Mouse (Mus musculus) liver, embryonic 14.5 days (tissue): Measurements from ENCODE around the gene Fam166a. TPM values are rescaled to one million over a fixed set of nuclear protein-coding genes. Genes with fewer than 3 reads are reported as not detected.

ENCODE experiments used
- ATAC-seq: fragments of 200-750 bp; cut with Nextera tagmentation; 2 replicates; pipeline ENCODE4 v1.8.0; 2017; ENCODE audit warnings: moderate number of reproducible peaks, mild to moderate bottlenecking, moderate library complexity; ENCODE audit not compliant: insufficient read depth
- DNase-seq, 3 experiments: peaks; one replicate each; pipeline ENCODE4 v3.0.0-alpha.2; 2012 to 2013; ENCODE audit warnings: low read depth in 3 of 3, low spot score in 3 of 3
- H3K27ac ChIP-seq: fragments of 300-500 bp; sonication (generic); 2 replicates; pipeline ENCODE4 v1.5.1; 2014; ENCODE audit warnings: moderate library complexity, mild to moderate bottlenecking, control low read depth, inconsistent platforms
- H3K27me3 ChIP-seq: fragments of 300-500 bp; sonication (generic); 2 replicates; pipeline ENCODE4 v1.6.1; 2014; ENCODE audit warnings: mild to moderate bottlenecking, low read length, moderate library complexity; ENCODE audit not compliant: control insufficient read depth, insufficient read depth
- H3K36me3 ChIP-seq: fragments of 300-500 bp; sonication (generic); replicated peaks from 2 replicates; pipeline ENCODE4 v1.6.1; 2014; ENCODE audit warnings: low read depth; ENCODE audit not compliant: control insufficient read depth, insufficient read depth
- H3K4me1 ChIP-seq, 2 experiments: fragments of 200-500 bp in 1 of 2; fragments of 300-500 bp in 1 of 2; sonication (generic) in 1 of 2; replicated peaks; 2 replicates each; pipeline ENCODE4 v1.6.1; 2012 to 2014; ENCODE audit warnings: antibody characterized with exemption in 1 of 2, inconsistent platforms in 1 of 2, low read length in 1 of 2; ENCODE audit not compliant: control insufficient read depth in 2 of 2, insufficient read depth in 2 of 2
- H3K4me2 ChIP-seq: fragments of 300-500 bp; sonication (generic); 2 replicates; pipeline ENCODE4 v1.6.1; 2014; ENCODE audit warnings: low read depth, mild to moderate bottlenecking, control low read depth, moderate library complexity
- H3K4me3 ChIP-seq, 2 experiments: fragments of 200-500 bp in 1 of 2; fragments of 300-500 bp in 1 of 2; sonication (generic) in 1 of 2; 2 replicates each; pipeline ENCODE4 v1.5.1; 2012 to 2014; ENCODE audit warnings: low read depth in 2 of 2, low read length in 2 of 2, mild to moderate bottlenecking in 2 of 2, control low read depth in 1 of 2, inconsistent platforms in 1 of 2, moderate library complexity in 1 of 2; ENCODE audit not compliant: insufficient read depth in 1 of 2
- H3K9ac ChIP-seq: fragments of 300-500 bp; sonication (generic); replicated peaks from 2 replicates; pipeline ENCODE4 v1.6.1; 2014; ENCODE audit warnings: mild to moderate bottlenecking, control low read depth, moderate library complexity
- H3K9me3 ChIP-seq: fragments of 300-500 bp; sonication (generic); 2 replicates; pipeline ENCODE4 v1.6.1; 2016; ENCODE audit warnings: low read length, mixed read lengths; ENCODE audit not compliant: control insufficient read depth
- CTCF ChIP-seq: IDR thresholded peaks from 2 replicates; pipeline ENCODE4 v1.5.1; 2016; ENCODE audit warnings: antibody characterized with exemption, low read depth, control low read depth
- EP300 ChIP-seq: IDR thresholded peaks from 2 replicates; pipeline ENCODE4 v1.6.1; 2016; ENCODE audit warnings: antibody characterized with exemption, low read depth
- WGBS: fragments of 180-500 bp; shearing (Covaris S2); extraction: QIAGEN DNeasy Blood & Tissue Kit; methylation state at CpG from one replicate; pipeline ENCODE4 v1.1.7; 2014; ENCODE audit not compliant: insufficient replicate concordance; 5-methylcytosine and 5-hydroxymethylcytosine counted together
- polyA plus RNA-seq, 2 experiments: library from polyadenylated mRNA; depleted of rRNA in 1 of 2; stranded (reverse) in 1 of 2; unstranded in 1 of 2; fragments of >200 nt; fragmentation: Nextera tagmentation in 1 of 2; extraction: Ambion mirVana in 1 of 2; gene quantifications; 2 replicates each; pipeline versions ENCODE4 v1.2.1 to v1.2.3; 2012 to 2014

Fam166a gene
- polyA plus RNA-seq, 2 experiments, result 0.04 to 0.96 TPM

DNA sequence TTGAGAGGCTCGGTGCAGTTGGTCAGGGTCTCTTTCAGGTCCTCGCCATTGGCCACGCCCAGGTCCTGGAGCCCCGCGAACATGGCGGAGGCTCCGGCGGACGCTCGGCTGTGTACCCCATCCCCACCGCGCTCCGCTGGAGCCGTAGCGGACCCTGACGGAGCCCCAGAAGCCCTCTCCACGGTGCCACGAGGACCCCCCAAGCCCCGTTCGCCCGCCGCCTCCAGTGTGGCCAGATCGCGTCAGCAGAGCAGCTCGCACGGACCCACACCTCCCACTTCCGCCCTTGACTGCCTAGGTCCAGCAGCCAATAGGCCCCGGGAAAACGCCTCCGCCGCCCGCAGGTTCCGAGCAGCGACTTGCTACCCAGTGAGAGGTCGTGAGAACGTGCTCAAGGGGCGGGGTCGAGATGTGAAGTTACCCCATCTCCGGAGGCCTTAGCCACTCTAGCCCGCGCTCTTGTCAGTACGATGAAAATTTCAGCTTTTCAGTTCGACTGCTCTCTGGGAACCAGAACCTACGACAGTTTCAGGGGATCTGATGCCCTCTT lies 7.3 kb upstream of the Fam166a start, which contains the start of gene Nelfb:
TSS of gene Nelfb (minus strand) at position 369 of the 550 bp plus-strand sequence.
- ATAC-seq (peak; percentile 94), DNase-seq (peak; percentile 78 to 81 (median 80))
- H3K36me3 ChIP-seq, result peaks cover 12% of the 10 kb centered on the region
- under 1% methylated on average over 44 of the region's 44 CpGs for WGBS
- peak within 1 kb of the TSS; percentile 87 to 98 for H3K4me3 ChIP-seq
- H3K9me3 ChIP-seq, result no peaks in the 10 kb centered on the region
- H3K27ac ChIP-seq, result peak within 1 kb of the TSS; percentile 76
- no peaks in the 10 kb centered on the region; the same call in 1 of the 2 replicates for H3K27me3 ChIP-seq
- peak within 1 kb of the TSS; percentile 98 for H3K9ac ChIP-seq
- peaks cover 10 to 15% of the 10 kb centered on the region in 2 experiments for H3K4me1 ChIP-seq
- TF ChIP-seq CTCF (no peak; the same call in 1 of the 2 replicates), EP300 (peak; percentile 11; the same call in 1 of the 2 replicates)
- peak within 1 kb of the TSS; percentile 92 for H3K4me2 ChIP-seq

DNA sequence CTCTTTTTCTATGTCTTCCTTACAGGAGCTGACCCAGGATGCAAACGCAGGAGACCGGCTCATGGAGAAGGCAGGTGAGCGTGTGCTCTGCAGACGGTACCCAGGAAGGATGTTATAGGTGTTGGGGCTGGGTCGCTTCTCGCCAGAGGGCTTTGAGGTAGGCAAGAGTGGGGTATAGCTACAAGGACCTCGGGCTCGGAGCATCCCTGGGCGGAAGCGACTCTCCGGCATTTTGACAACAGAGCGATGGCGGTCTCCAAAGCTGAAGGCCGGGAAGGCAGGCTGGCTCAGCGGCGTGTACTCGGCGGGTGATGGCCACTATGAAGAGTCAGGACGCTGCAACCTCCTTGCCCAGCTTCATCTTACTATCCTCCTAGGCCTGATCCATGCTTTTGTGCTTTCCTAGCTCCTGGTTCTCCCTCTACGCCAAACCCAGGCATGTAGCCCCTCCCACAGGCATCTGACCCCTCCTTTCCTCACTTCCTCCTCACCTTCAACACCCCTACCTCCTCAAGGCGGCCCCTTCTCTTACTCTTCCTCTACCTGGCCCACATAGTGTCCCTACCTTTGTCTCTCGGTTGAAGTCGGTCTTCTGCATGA lies 5.2 kb upstream of the Fam166a start:
- Histone ChIP-seq H3K4me3 (no peak overlapping the region), H3K9me3 (no peaks in the 10 kb centered on the region), H3K36me3 (peaks cover 6% of the 10 kb centered on the region), H3K27ac (no peak overlapping the region), H3K4me2 (no peak overlapping the region), H3K27me3 (no peaks in the 10 kb centered on the region; the same call in 1 of the 2 replicates), H3K9ac (no peak overlapping the region), H3K4me1 (peaks cover 10 to 15% of the 10 kb centered on the region in 2 experiments)
- TF ChIP-seq EP300 (no peak), CTCF (no peak)
- no peak for ATAC-seq
- WGBS, result 64% methylated on average over 23 of the region's 23 CpGs
- no peak for DNase-seq

DNA sequence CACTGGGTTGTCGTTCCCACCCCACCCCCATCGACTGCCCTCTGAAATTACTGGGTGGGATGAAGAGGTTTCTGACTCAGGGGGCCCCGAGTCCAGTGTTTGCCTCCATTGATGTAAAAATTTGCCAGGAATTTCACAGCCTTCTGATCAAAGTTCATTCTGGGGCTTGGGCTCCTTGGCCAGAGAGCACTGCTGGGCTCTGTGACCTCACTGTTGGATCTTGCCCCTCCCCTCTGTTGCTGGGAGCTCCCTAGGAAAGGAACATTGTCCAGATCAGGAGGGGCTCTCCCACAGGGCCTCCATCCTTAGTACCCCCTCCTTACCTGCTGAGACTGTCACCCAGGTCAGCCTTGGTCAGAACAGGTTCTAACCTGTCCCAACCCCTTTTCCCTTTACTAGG lies 4.1 kb upstream of the Fam166a start, which contains the start of gene Stpg3:
TSS of gene Stpg3 (minus strand) at position 194 of the 400 bp plus-strand sequence.
- WGBS, result 73% methylated on average over 3 of the region's 3 CpGs

DNA sequence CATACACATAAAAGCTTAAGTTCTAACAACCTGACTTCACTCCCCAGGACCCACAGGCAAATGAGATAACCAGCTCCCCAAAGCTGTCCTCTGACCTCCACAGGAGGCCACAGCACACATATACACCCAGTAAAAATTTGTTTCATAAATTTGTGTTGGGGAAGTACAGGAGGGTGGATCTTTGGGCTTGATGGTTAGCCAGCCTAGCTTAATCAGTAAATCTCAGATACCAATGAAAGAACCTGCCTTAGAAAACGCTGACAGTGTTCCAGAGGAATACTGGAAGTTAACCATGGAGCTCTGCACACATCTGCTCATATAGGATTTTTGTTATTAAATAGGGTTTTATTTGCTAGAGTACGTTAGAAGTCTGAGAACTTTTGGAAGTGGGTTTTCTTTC lies 879 bp upstream of the Fam166a start:
- Histone ChIP-seq H3K27ac (no peak overlapping the region), H3K9ac (no peak overlapping the region), H3K27me3 (no peaks in the 10 kb centered on the region; the same call in 1 of the 2 replicates), H3K4me1 (no peaks in the 10 kb centered on the region), H3K9me3 (no peaks in the 10 kb centered on the region), H3K4me3 (no peak overlapping the region), H3K4me2 (no peak overlapping the region), H3K36me3 (peaks cover 11% of the 10 kb centered on the region)
- DNase-seq (no peak), ATAC-seq (no peak)
- TF ChIP-seq EP300 (no peak), CTCF (no peak)
- WGBS, result 47% methylated on average over 2 of the region's 2 CpGs

More for the DNA sequence above, 4.1 kb upstream of the Fam166a start, which contains the start of gene Stpg3:
- Histone ChIP-seq H3K27me3 (no peaks in the 10 kb centered on the region; the same call in 1 of the 2 replicates), H3K4me1 (peaks cover 10 to 15% of the 10 kb centered on the region in 2 experiments), H3K9ac (no peak within 1 kb of the TSS), H3K4me3 (no peak within 1 kb of the TSS), H3K36me3 (no peaks in the 10 kb centered on the region), H3K4me2 (no peak within 1 kb of the TSS), H3K9me3 (no peaks in the 10 kb centered on the region), H3K27ac (no peak within 1 kb of the TSS)
- no peak for DNase-seq
- TF ChIP-seq EP300 (no peak), CTCF (no peak)
- no peak for ATAC-seq

DNA sequence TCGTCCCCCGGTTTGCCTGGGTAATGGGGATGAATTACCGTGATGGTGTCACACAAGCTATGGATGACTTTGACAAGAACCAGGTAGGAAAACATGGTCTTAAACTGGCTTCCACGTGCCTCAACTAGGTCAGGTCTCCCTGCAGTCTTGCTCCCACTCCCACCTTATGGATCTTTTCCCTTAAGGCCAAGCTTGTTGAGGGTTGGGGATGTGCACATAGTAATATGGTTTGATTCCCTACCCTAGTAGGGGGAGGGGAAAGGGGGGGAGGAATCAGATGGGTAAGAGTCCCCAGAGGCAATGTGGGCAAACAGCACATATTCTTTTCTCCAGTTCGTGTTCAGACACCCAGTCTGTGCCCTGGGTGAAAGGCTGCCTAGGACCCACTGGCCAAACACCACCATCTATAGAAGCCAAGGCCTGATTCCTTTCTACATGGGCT lies 2.8 kb downstream of the Fam166a start:
- no peak overlapping the region for H3K27ac ChIP-seq
- DNase-seq, result no peak
- H3K9me3 ChIP-seq, result no peaks in the 10 kb centered on the region
- 61% methylated on average over 5 of the region's 5 CpGs for WGBS
- H3K4me3 ChIP-seq, result 0 out of 4 replicates have a peak overlapping the region, but pooled peaks of 1 of the 2 experiments have one; percentile 8
- H3K27me3 ChIP-seq, result no peaks in the 10 kb centered on the region
- H3K36me3 ChIP-seq, result peaks cover 24% of the 10 kb centered on the region
- H3K4me2 ChIP-seq, result no peak overlapping the region
- TF ChIP-seq EP300 (no peak), CTCF (no peak)
- ATAC-seq, result no peak
- H3K9ac ChIP-seq, result no peak overlapping the region
- H3K4me1 ChIP-seq, result peaks cover 5 to 10% of the 10 kb centered on the region in 2 experiments
